Mouse (Mus musculus): Measurements from ENCODE around the gene Mrgpra6.

DNA sequence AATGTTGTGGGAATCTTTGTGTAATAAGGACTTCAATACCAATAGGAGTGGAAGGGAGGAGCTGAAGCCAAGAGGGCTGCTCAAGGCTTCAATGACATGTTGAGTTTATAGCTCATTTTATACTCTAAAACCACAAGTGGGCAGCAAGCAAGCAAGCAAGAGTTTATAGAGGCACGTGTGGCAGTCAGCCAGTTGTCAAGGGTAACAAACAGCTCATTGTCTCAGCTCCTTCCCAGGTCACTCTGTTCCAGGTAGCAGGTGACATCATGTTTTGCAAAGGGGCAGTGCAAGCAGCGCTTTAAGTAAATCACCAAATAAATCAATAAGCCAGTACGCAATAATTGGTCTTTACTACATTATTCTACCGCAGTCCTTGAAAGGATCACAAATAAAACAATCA, 41.5 kb downstream of the Mrgpra6 start:
- TF ChIP-seq POLR2A (IDR thresholded peaks at IDR 0.05; ENCODE audit: insufficient read depth, low read depth, low read length) (no peak), CTCF (IDR thresholded peaks at IDR 0.05) (no peak), EP300 (IDR thresholded peaks at IDR 0.05; ENCODE audit: insufficient read depth, low read depth, low read length) (no peak)

Measured in heart, adult 2 months (tissue).